Mouse (Mus musculus) E14TG2a.4 (cell line): ENCODE results near the gene Vav3.

ENCODE experiments used
- CTCF ChIP-seq: conservative IDR thresholded peaks from 2 replicates; pipeline ENCODE4 v1.5.1; 2014; ENCODE audit warnings: low read length
- POU5F1 ChIP-seq: IDR thresholded peaks from 2 replicates; pipeline ENCODE4 v1.6.1; 2014; ENCODE audit warnings: low read length, borderline replicate concordance

GRCm38 (mm10) chr3:109540009-109540408, 199.6 kb downstream of the Vav3 start:
- TF ChIP-seq CTCF = no peak
- no peak for TF ChIP-seq POU5F1
